Mouse (Mus musculus): ENCODE measurements around the gene Mto1. TPM values are rescaled to one million over a fixed set of nuclear protein-coding genes. Genes with fewer than 3 reads are reported as not detected.
"Not testable (repeated sequence)": the region's sequence is repeated elsewhere in the genome, so short reads cannot be mapped to it uniquely, and the experiment has no call there.

The Mto1 gene
- polyA plus RNA-seq, 1 experiment from 2014 or later: 28.8 TPM

DNA sequence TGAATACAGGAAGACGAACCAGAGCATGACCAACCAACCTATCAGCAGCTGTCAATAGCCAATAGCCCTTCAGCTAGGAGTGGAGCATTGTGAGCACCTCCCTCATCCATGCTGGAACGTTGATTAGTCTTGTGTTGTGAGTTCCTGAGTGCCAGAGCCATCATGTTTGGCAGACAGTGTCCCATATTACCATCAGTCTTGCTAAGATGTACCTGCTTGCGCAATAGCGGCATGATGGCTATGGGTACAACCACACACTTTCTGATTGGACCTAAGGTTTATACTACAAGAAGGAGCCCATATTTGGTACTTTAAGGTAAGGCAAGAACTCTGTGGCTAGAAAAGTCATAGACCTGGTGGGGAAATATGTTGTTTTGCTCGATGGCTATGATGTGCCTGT lies 63.7 kb downstream of the Mto1 start:
- peaks cover 4% of the 10 kb centered on the region; the same call in 1 of the 2 replicates for H3K36me3 ChIP-seq
- no peaks in the 10 kb centered on the region for H3K4me1 ChIP-seq (replicated peaks)
- 95% methylated on average over 5 of the region's 5 CpGs for WGBS
- no peak overlapping the region for H3K9ac ChIP-seq
- no peaks in the 10 kb centered on the region for H3K27me3 ChIP-seq
- H3K4me3 ChIP-seq: no peak overlapping the region
- H3K9me3 ChIP-seq: peaks cover 3% of the 10 kb centered on the region; the same call in 1 of the 2 replicates
- ATAC-seq (ENCODE audit: low FRiP score): no peak
- no peak overlapping the region for H3K4me2 ChIP-seq
- no peak overlapping the region for H3K27ac ChIP-seq

DNA sequence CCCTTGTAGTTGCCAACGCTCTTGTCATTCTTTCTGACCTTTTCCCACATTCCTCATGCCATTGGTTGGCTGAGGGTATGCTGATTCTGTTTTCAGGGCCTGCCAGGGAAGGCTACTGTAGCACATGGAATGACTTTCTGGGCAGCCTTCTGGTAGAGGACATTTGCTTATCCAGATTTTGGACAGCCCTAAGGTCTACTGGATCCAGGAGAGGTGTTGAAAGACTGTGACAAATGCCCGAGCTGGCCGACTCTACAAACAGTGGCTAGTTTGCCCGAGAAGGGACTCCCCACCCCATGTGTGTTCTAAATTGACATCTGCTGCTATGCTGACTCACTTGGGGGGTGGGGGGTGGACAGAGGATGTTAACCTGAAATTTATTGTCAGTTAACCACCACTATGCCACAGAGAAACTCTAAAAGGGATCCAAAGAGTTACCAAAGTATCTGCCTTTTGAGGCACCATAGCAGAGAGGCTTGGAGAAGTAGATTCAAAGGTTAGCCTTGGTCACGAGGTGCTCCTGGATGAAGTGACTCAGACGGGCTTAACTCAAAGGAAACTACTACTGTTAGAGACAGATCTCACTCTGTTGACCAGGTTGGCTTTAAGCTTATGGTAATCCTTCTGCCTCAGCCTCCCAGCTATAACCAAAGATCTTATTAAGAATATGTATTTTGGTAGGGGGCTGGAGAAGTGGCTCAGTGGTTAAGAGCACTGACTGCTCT lies 65.9 kb downstream of the Mto1 start:
- Histone ChIP-seq H3K9ac (no peak overlapping the region), H3K4me3 (no peak overlapping the region), H3K4me1 (replicated peaks) (no peaks in the 10 kb centered on the region), H3K27ac (no peak overlapping the region), H3K36me3 (peaks cover 4% of the 10 kb centered on the region; the same call in 1 of the 2 replicates), H3K27me3 (no peaks in the 10 kb centered on the region), H3K4me2 (no peak overlapping the region), H3K9me3 (peaks cover 3% of the 10 kb centered on the region; the same call in 1 of the 2 replicates)
- ATAC-seq (ENCODE audit: low FRiP score): no peak
- 82% methylated on average over 6 of the region's 6 CpGs for WGBS

DNA sequence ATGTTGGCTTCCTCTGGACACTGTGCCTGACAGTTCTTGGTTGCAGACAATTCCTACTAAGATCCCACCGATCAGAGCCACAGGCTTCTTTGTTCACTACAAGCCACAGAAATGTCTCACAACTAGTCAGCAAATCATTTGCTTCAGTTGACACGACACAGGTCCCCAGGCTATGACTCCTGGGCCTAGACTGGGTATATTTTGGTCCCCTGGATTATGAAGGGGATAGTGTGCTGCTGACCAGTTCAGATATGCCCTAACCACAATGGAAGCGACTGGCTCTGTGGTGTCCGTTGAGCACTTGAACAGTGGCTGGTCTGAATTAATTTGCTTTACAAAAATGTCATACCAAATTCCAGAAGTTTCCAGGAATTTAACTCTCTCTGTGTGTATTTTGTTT lies 66.7 kb downstream of the Mto1 start:
- H3K4me1 ChIP-seq (replicated peaks): no peaks in the 10 kb centered on the region
- ATAC-seq (ENCODE audit: low FRiP score): no peak
- no peak overlapping the region for H3K4me3 ChIP-seq
- no peaks in the 10 kb centered on the region for H3K27me3 ChIP-seq
- H3K36me3 ChIP-seq: peaks cover 4% of the 10 kb centered on the region; the same call in 1 of the 2 replicates
- H3K9ac ChIP-seq: no peak overlapping the region
- H3K9me3 ChIP-seq: peaks cover 3% of the 10 kb centered on the region; the same call in 1 of the 2 replicates
- no peak overlapping the region for H3K27ac ChIP-seq
- no peak overlapping the region for H3K4me2 ChIP-seq
- 85% methylated on average over 4 of the region's 4 CpGs for WGBS

DNA sequence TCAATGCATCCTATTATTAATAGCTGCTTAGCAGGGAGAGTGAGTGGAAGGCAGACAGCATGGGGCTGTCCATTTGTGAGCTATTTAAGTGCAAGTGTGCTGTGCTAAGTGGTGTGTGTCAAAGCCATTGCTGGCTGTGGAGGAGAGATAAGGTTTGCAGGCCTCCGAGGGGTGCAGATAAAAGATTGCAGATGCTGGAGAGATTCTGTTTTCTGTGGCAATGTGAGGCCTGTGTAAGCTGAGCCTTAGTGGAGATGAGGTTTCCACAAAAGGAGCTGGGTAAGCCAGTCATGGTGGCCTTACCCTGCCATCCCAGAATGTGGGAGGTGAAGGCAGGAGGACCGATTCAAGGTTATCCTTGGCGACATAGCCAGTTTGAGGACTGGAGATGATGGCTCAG lies 68.1 kb downstream of the Mto1 start:
- 74% methylated on average over 3 of the region's 3 CpGs for WGBS

DNA sequence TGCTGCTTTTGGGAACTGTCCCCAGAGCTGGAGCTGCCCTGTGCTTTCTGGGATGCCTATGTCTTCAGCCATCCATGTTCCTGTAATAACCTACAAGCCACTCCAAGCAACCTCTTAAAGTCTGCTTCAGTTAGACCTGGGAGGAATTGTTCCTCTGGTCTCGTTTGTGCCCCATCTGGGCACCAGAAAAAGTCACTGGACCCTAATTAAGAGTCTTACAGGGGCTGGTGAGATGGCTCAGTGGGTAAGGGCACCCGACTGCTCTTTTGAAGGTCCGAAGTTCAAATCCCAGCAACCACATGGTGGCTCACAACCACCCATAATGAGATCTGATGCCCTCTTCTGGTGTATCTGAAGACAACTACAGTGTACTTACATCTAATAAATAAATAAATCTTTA lies 69.2 kb downstream of the Mto1 start:
- not testable (repeated sequence) for H3K27ac ChIP-seq
- 62% methylated on average over 3 of the region's 3 CpGs for WGBS

More for the DNA sequence above, 68.1 kb downstream of the Mto1 start:
- Histone ChIP-seq H3K4me3 (no peak overlapping the region), H3K27ac (peak overlapping the region; percentile 55; the same call in 1 of the 2 replicates), H3K4me1 (replicated peaks) (peaks cover 13% of the 10 kb centered on the region), H3K4me2 (no peak overlapping the region), H3K9ac (no peak overlapping the region; the same call in 1 of the 2 replicates), H3K36me3 (peaks cover 4% of the 10 kb centered on the region; the same call in 1 of the 2 replicates), H3K27me3 (no peaks in the 10 kb centered on the region), H3K9me3 (peaks cover 3% of the 10 kb centered on the region; the same call in 1 of the 2 replicates)
- no peak for ATAC-seq (ENCODE audit: low FRiP score)

DNA sequence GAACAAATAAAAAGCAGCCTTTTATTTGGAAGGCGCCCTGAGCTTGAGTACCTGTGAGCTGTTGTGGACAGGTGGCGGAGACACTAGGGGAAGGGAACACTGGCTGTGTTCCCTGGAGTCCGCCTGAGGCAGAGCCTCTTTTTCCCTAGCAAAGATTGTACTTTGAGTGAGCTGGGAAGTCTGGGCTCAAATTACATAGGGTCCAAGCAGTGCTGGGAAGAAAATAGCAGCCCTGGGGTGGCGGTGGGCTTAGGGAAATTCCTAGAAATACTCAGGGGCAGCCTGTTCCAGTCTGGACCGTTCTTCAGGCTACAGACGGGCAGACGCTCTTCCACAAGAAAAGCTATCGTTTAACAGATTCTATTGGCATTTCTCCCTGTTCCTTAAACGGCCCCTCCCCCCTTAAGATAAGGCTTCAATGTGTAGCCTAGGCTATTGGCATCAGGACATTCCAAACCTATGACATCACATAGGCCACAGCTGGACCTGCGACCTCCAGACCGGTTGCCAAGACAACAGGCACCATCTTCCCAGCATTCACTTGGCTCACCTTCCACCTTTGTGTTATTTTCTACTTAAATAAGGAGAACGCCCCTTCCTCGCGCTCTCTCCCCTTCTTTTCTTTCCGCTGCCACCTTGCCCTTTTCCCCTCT lies 72.2 kb downstream of the Mto1 start:
- no peaks in the 10 kb centered on the region for H3K27me3 ChIP-seq
- H3K36me3 ChIP-seq: no peaks in the 10 kb centered on the region
- H3K9ac ChIP-seq: peak overlapping the region; percentile 77
- H3K9me3 ChIP-seq: no peaks in the 10 kb centered on the region
- peaks cover 20% of the 10 kb centered on the region for H3K4me1 ChIP-seq (replicated peaks)
- 4% methylated on average over 15 of the region's 15 CpGs for WGBS
- ATAC-seq (ENCODE audit: low FRiP score): peak; percentile 76
- H3K4me3 ChIP-seq: peak overlapping the region; percentile 47
- H3K4me2 ChIP-seq: peak overlapping the region; percentile 78
- peak overlapping the region; percentile 86 for H3K27ac ChIP-seq

More for the DNA sequence above, 69.2 kb downstream of the Mto1 start:
- not testable (repeated sequence) for H3K4me3 ChIP-seq; H3K4me2 ChIP-seq; H3K27me3 ChIP-seq; ATAC-seq (ENCODE audit: low FRiP score); H3K9ac ChIP-seq; H3K9me3 ChIP-seq; H3K36me3 ChIP-seq
- peaks cover 20% of the 10 kb centered on the region for H3K4me1 ChIP-seq (replicated peaks)

DNA sequence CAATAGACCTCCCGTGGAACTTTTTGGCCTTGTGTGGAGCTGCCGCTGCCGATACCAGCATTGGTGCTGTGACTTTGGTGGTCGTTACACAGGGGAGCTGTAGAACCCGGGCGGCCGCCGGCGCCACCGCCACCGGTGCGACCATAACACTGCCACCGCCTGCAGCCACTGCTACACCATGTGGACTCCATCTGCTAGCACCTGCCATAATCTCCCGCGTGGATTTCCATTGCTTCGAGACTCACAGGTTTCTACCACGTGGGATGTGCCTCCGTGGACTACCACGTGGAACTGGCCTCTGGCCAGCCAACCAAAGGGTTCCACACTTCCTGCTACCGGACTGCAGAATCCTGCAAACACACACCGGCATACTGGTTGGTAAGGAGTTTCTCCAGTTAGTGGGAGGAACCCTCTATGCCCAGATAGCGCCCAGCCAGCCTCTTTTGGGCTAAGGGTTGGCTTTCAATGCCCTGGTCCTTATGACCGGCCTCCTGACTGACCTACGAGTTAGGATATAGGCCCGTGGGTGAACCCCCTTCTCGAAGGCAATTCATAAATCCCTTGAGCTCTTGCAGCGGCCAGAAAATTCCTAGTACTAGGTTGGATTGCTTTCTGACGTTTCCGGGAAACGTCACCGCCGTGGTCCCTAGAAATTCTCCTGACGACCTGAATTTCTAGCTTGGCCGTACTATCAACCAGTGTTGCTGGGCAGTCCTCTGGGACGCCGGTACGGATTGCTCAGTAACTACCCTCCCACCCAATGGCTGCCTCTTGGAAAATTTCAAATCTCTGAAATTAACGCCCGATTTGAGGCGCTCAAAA lies 73.0 kb downstream of the Mto1 start:
- Histone ChIP-seq H3K27ac (peak overlapping the region; percentile 86), H3K27me3 (no peaks in the 10 kb centered on the region), H3K4me1 (replicated peaks) (peaks cover 20% of the 10 kb centered on the region), H3K9me3 (no peaks in the 10 kb centered on the region), H3K4me2 (peak overlapping the region; percentile 78), H3K36me3 (no peaks in the 10 kb centered on the region), H3K9ac (peak overlapping the region; percentile 77), H3K4me3 (peak overlapping the region; percentile 47)
- WGBS: 2% methylated on average over 40 of the region's 40 CpGs
- peak; percentile 80 for ATAC-seq (ENCODE audit: low FRiP score)

DNA sequence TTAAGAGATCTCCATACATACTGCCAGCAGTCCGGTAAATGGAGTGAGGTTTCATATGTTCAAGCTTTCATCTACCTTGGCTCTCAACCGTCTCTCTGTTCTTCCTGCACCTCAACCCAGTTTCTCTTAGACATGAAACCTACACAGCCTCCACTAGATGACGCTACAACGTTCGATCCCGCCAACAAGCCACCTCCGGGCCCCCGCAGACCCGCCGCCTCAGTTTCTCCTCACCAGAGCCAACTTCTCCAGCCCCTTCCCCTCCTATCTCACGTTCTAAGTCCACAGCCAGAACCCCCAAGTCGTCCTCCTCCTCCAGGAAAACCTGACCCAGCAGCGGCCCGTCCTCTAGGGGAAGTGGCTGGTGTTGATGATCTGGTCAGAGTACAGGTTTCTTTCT lies 73.7 kb downstream of the Mto1 start:
- 35% methylated on average over 14 of the region's 14 CpGs for WGBS
- Histone ChIP-seq H3K36me3 (no peaks in the 10 kb centered on the region), H3K4me3 (peak overlapping the region; percentile 47), H3K9ac (peak overlapping the region; percentile 77), H3K27me3 (no peaks in the 10 kb centered on the region), H3K4me2 (peak overlapping the region; percentile 78), H3K9me3 (no peaks in the 10 kb centered on the region), H3K27ac (peak overlapping the region; percentile 86), H3K4me1 (replicated peaks) (peaks cover 20% of the 10 kb centered on the region)
- ATAC-seq (ENCODE audit: low FRiP score): 0 out of 2 replicates have a peak, but pooled peaks have one; percentile 0

Small RNAs within 50 kb of the gene (microRNA-seq; reads per million reads assigned to microRNA genes)
- not detected for gene Gm26377

Other genes starting within 250 kb of the Mto1 start
- gene Gsta1, start 217.6 kb upstream of the Mto1 start, polyA plus RNA-seq (2015; fragmentation: Nextera tagmentation; extraction: Ambion mirVana): not detected in 2 replicates
- gene Gm3776, start 191.1 kb upstream of the Mto1 start, polyA plus RNA-seq (2015; fragmentation: Nextera tagmentation; extraction: Ambion mirVana): not detected in 2 replicates
- not detected in 2 replicates for gene Gm10639, start 158.3 kb upstream of the Mto1 start, polyA plus RNA-seq (2015; fragmentation: Nextera tagmentation; extraction: Ambion mirVana)
- gene Omt2a, start 133.4 kb upstream of the Mto1 start, polyA plus RNA-seq (2015; fragmentation: Nextera tagmentation; extraction: Ambion mirVana): not detected in 2 replicates
- gene Omt2b, start 120.6 kb upstream of the Mto1 start, polyA plus RNA-seq (2015; fragmentation: Nextera tagmentation; extraction: Ambion mirVana): not detected in 2 replicates
- gene Gsta2, start 92.4 kb upstream of the Mto1 start, polyA plus RNA-seq (2015; fragmentation: Nextera tagmentation; extraction: Ambion mirVana): not detected in 2 replicates
- gene Dppa5a, start 80.0 kb upstream of the Mto1 start, polyA plus RNA-seq (2015; fragmentation: Nextera tagmentation; extraction: Ambion mirVana): 2.4 and 3.1 TPM in 2 replicates
- 5.5 and 7.9 TPM in 2 replicates for gene Ooep, start 69.5 kb upstream of the Mto1 start, polyA plus RNA-seq (2015; fragmentation: Nextera tagmentation; extraction: Ambion mirVana)
- gene Ddx43, start 52.4 kb upstream of the Mto1 start, polyA plus RNA-seq (2015; fragmentation: Nextera tagmentation; extraction: Ambion mirVana): 0.28 and 0.31 TPM in 2 replicates
- gene Cgas, start 5.0 kb upstream of the Mto1 start, polyA plus RNA-seq (2015; fragmentation: Nextera tagmentation; extraction: Ambion mirVana): 0.71 and 0.74 TPM in 2 replicates
- gene Gm17324, start 578 bp downstream of the Mto1 start, polyA plus RNA-seq (2015; fragmentation: Nextera tagmentation; extraction: Ambion mirVana): 0.99 and 1.3 TPM in 2 replicates
- gene Eef1a1, start 40.9 kb downstream of the Mto1 start, polyA plus RNA-seq (2015; fragmentation: Nextera tagmentation; extraction: Ambion mirVana): 3,538 and 3,562 TPM in 2 replicates
- 18.8 and 19.4 TPM in 2 replicates for gene Slc17a5, start 139.8 kb downstream of the Mto1 start, polyA plus RNA-seq (2015; fragmentation: Nextera tagmentation; extraction: Ambion mirVana)
- gene Cd109, start 167.3 kb downstream of the Mto1 start, polyA plus RNA-seq (2015; fragmentation: Nextera tagmentation; extraction: Ambion mirVana): 1.6 and 2.0 TPM in 2 replicates